Mouse (Mus musculus) neural tube, embryonic 15.5 days (tissue): ENCODE measurements around the gene Cbr3. TPM values are rescaled to one million over a fixed set of nuclear protein-coding genes. Genes with fewer than 3 reads are reported as not detected.

ENCODE experiments used
- ATAC-seq: fragments of 200-750 bp; cut with Nextera tagmentation; 2 replicates; pipeline ENCODE4 v1.8.0; 2017; ENCODE audit warnings: mild to moderate bottlenecking, moderate TSS enrichment, moderate library complexity; ENCODE audit not compliant: low FRiP score
- H3K27ac ChIP-seq: fragments of 300-500 bp; sonication (generic); replicated peaks from 2 replicates; pipeline ENCODE4 v1.5.1; 2015; ENCODE audit warnings: mild to moderate bottlenecking, inconsistent platforms
- H3K27me3 ChIP-seq: fragments of 300-500 bp; sonication (generic); replicated peaks from 2 replicates; pipeline ENCODE4 v1.6.1; 2015; ENCODE audit warnings: inconsistent platforms
- H3K36me3 ChIP-seq: fragments of 300-500 bp; sonication (generic); 2 replicates; pipeline ENCODE4 v1.6.1; 2015; ENCODE audit warnings: inconsistent platforms
- H3K4me1 ChIP-seq: fragments of 300-500 bp; sonication (generic); 2 replicates; pipeline ENCODE4 v1.6.1; 2015; ENCODE audit warnings: inconsistent platforms
- H3K4me2 ChIP-seq: fragments of 300-500 bp; sonication (generic); 2 replicates; pipeline ENCODE4 v1.6.1; 2015; ENCODE audit warnings: inconsistent platforms, mild to moderate bottlenecking, moderate library complexity
- H3K4me3 ChIP-seq: fragments of 300-500 bp; sonication (generic); replicated peaks from 2 replicates; pipeline ENCODE4 v1.5.1; 2015; ENCODE audit warnings: mild to moderate bottlenecking, inconsistent platforms
- H3K9ac ChIP-seq: fragments of 300-500 bp; sonication (generic); replicated peaks from 2 replicates; pipeline ENCODE4 v1.6.1; 2015; ENCODE audit warnings: mild to moderate bottlenecking, inconsistent platforms
- H3K9me3 ChIP-seq: fragments of 300-500 bp; sonication (generic); replicated peaks from 2 replicates; pipeline ENCODE4 v1.6.1; 2016; ENCODE audit warnings: inconsistent platforms
- WGBS: fragments of 180-500 bp; shearing (Covaris S2); methylation state at CpG from one replicate; pipeline ENCODE4 v1.1.7; 2015; ENCODE audit warnings: mixed read lengths; 5-methylcytosine and 5-hydroxymethylcytosine counted together
- polyA plus RNA-seq: library from polyadenylated mRNA; unstranded; fragments of >200 nt; fragmentation: Nextera tagmentation; extraction: Ambion mirVana; gene quantifications from 2 replicates; pipeline ENCODE4 v1.2.1, GENCODE M21; 2015

Gene Cbr3
- polyA plus RNA-seq, 1 experiment from 2014 or later = 2.0 TPM

DNA sequence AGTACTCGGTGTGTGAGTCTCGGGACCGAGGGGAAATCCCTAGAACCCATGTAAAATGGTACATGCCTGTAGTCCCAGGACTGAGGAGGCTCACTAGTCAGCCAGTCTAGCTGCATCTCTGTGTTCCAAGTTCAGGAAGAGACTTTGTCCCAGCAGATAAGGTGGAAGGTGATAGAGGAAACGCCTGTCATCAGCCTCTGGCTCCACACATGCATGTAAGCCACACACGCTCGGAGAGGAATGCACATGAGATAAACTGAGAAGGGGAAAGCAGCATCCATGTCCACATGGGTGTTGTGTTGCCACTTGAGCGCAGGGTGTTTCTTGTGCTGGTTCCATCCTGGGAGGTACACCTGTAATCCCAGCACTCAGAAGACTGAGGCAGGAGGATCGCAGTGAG is 48.3 kb downstream of the Cbr3 start:
- H3K4me1 ChIP-seq = peaks cover 6% of the 10 kb centered on the region
- H3K36me3 ChIP-seq = peaks cover 18% of the 10 kb centered on the region
- ATAC-seq = no peak
- WGBS = 93% methylated on average over 8 of the region's 8 CpGs
- no peak overlapping the region for H3K4me3 ChIP-seq
- H3K9me3 ChIP-seq = no peaks in the 10 kb centered on the region
- H3K4me2 ChIP-seq = no peak overlapping the region
- H3K9ac ChIP-seq = no peak overlapping the region
- H3K27me3 ChIP-seq = no peaks in the 10 kb centered on the region
- no peak overlapping the region for H3K27ac ChIP-seq

GRCm38 (mm10) chr16:93732875-93733569 is 50.0 kb downstream of the Cbr3 start:
- Histone ChIP-seq H3K4me2 (no peak overlapping the region), H3K9me3 (no peaks in the 10 kb centered on the region), H3K4me3 (no peak overlapping the region), H3K27me3 (no peaks in the 10 kb centered on the region), H3K4me1 (peaks cover 6% of the 10 kb centered on the region), H3K9ac (no peak overlapping the region), H3K36me3 (peaks cover 18% of the 10 kb centered on the region), H3K27ac (no peak overlapping the region)
- ATAC-seq = no peak
- WGBS = 79% methylated on average over 18 of the region's 18 CpGs

- Histone ChIP-seq H3K27me3 (no peaks in the 10 kb centered on the region), H3K36me3 (peaks cover 52% of the 10 kb centered on the region), H3K9ac (no peak overlapping the region), H3K27ac (no peak overlapping the region), H3K9me3 (no peaks in the 10 kb centered on the region), H3K4me2 (no peak overlapping the region), H3K4me1 (no peaks in the 10 kb centered on the region), H3K4me3 (no peak overlapping the region)
- ATAC-seq = no peak
- 91% methylated on average over 11 of the region's 11 CpGs for WGBS
Observed at GRCm38 (mm10) chr16:93739251-93739650, 56.2 kb downstream of the Cbr3 start.

Other genes starting within 250 kb of the Cbr3 start
- gene Setd4, start 79.2 kb upstream of the Cbr3 start, polyA plus RNA-seq = 18.0 and 18.9 TPM in 2 replicates
- gene Cbr1, start 77.4 kb upstream of the Cbr3 start, polyA plus RNA-seq = 133 and 155 TPM in 2 replicates
- not detected in 2 replicates for gene Gm5678, start 55.1 kb upstream of the Cbr3 start, polyA plus RNA-seq
- 33.4 and 38.3 TPM in 2 replicates for gene Dop1b, start 28.7 kb downstream of the Cbr3 start, polyA plus RNA-seq
- gene Morc3, start 148.9 kb downstream of the Cbr3 start, polyA plus RNA-seq = 31.9 and 32.1 TPM in 2 replicates
- gene Chaf1b, start 200.7 kb downstream of the Cbr3 start, polyA plus RNA-seq = 13.2 and 26.7 TPM in 2 replicates